Mouse (Mus musculus) gastrocnemius, adult 18-20 months (tissue): ENCODE results near the gene Tmem52. TPM values are rescaled to one million over a fixed set of nuclear protein-coding genes. Genes with fewer than 3 reads are reported as not detected.

Source experiments
- DNase-seq: peaks from one replicate; pipeline ENCODE4 v3.0.0; 2021; ENCODE audit warnings: low spot score
- total RNA-seq, 2 experiments: library from RNA; stranded (reverse); gene quantifications; 2 replicates each; pipeline ENCODE4 v1.2.3; 2021

Gene Tmem52
- total RNA-seq, 2 experiments from 2014 or later: 138 to 243 TPM

- DNase-seq: no peak
Measured at GRCm38 (mm10) chr4:155505671-155506295, 36.9 kb downstream of the Tmem52 start.

- no peak for DNase-seq
Measured at GRCm38 (mm10) chr4:155508614-155509013, 39.7 kb downstream of the Tmem52 start.

DNA sequence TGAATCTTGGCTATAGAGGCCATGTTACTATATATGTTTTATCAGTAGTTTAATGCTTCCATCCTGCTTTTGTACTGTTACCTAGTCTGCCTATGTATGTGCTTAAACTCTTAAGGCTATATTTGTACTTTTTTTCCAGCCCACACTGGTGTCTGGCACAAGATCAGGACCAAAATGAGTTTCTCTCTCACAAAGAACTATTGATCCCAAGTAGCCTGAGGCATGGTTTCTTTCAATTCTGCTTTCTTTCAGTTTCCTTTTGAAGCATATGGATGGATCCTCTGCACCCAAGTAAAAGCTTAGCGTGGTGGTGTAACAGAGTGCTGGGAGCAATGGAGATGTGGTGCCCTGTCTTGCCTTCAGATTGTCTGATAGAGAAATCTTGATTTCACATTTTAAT lies 42.1 kb downstream of the Tmem52 start:
- DNase-seq: no peak

DNA sequence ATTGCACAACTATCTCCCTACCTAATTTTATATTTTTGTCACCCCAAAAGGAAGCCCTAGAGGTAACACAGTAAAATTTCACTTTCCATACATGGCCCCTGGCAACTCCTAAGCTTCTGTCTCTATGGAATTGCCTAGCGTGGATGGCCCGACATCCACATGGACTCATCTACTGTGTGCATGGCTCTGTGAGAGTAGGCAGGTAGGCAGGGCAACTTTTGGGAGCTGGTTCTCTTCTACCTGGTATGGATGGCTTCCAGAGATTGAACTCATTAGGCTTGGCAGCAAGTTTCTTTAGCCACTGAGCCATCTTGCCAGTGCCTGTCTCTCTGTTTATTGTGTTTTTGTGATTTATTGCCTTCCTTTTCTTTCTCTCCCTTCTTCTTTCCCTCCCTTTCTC lies 45.9 kb downstream of the Tmem52 start:
- DNase-seq: no peak

- DNase-seq: no peak
Measured at GRCm38 (mm10) chr4:155517948-155518517, 49.1 kb downstream of the Tmem52 start.

Other genes starting within 250 kb of the Tmem52 start
- gene Ski, start 246.5 kb upstream of the Tmem52 start, total RNA-seq: 10 to 100 TPM; 28.3 to 31.3 TPM
- gene Faap20, start 219.3 kb upstream of the Tmem52 start, total RNA-seq: 1 to 10 TPM; 5.2 to 6.6 TPM
- 1 to 10 TPM; 3.1 to 3.8 TPM for gene Prkcz, start 107.8 kb upstream of the Tmem52 start, total RNA-seq
- under 1 TPM; 0.50 to 0.81 TPM for gene Gabrd, start 71.0 kb upstream of the Tmem52 start, total RNA-seq
- under 1 TPM; 0.55 to 0.66 TPM for gene Cfap74, start 59.9 kb upstream of the Tmem52 start, total RNA-seq
- 10 to 100 TPM; 48.6 to 59.8 TPM for gene Gnb1, start 22.2 kb downstream of the Tmem52 start, total RNA-seq
- 10 to 100 TPM; 16.7 to 22.6 TPM for gene Nadk, start 93.3 kb downstream of the Tmem52 start, total RNA-seq
- gene Slc35e2, start 132.3 kb downstream of the Tmem52 start, total RNA-seq: 1 to 10 TPM; 3.8 to 4.4 TPM
- 10 to 100 TPM; 29.4 to 30.4 TPM for gene Cdk11b, start 155.7 kb downstream of the Tmem52 start, total RNA-seq
- gene Gm10563, start 176.3 kb downstream of the Tmem52 start, total RNA-seq: not detected
- gene Mmp23, start 184.3 kb downstream of the Tmem52 start, total RNA-seq: 1 to 10 TPM in 1 of 2 experiments, under 1 TPM in 1; 0.53 to 1.8 TPM
- 10 to 100 TPM; 16.1 to 16.8 TPM for gene Mib2, start 200.1 kb downstream of the Tmem52 start, total RNA-seq
- 1 to 10 TPM in 1 of 2 experiments, under 1 TPM in 1; 0.89 to 1.4 TPM for gene Fndc10, start 225.2 kb downstream of the Tmem52 start, total RNA-seq
- gene Ssu72, start 235.7 kb downstream of the Tmem52 start, total RNA-seq: 10 to 100 TPM; 40.7 to 45.6 TPM